Mouse (Mus musculus): ENCODE results near the gene Hbs1l. TPM values are rescaled to one million over a fixed set of nuclear protein-coding genes. Genes with fewer than 3 reads are reported as not detected.

Hbs1l gene
- polyA plus RNA-seq, 1 experiment, result 27.8 TPM

DNA sequence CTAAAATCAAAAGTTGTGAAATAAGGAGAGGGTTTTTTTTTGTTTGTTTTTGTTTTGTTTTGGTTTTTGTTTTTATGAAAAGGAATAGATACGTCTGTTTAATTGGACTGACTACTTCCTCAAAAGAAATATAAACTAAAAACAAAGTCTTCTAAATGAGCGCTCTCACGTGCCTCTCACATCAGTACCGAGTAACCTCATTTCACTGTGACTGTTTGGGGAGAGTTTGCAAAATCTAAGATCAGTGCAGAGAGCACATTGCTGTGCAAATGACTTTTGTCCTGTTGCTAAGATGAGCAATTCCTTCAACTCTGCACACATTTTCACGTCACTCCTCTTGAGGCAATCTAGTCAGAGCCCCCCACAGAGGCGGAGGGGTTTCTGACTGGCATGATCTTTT lies 24.0 kb upstream of the Hbs1l start:
- peaks cover 6% of the 10 kb centered on the region for H3K4me1 ChIP-seq (replicated peaks; ENCODE audit: control insufficient read depth, insufficient read depth, low read length)
- TF ChIP-seq POLR2A (IDR thresholded peaks at IDR 0.05; ENCODE audit: control insufficient read depth, extremely low read depth, insufficient read depth, low read length, poor library complexity) (no peak), CTCF (IDR thresholded peaks at IDR 0.05; ENCODE audit: borderline replicate concordance, control insufficient read depth, extremely low read depth, insufficient read depth, low read length, poor library complexity) (no peak)
- H3K4me3 ChIP-seq (ENCODE audit: control insufficient read depth, insufficient read depth, low read length), result no peak overlapping the region
- no peaks in the 10 kb centered on the region for H3K27me3 ChIP-seq (ENCODE audit: control insufficient read depth, insufficient read depth, low read length)
- no peaks in the 10 kb centered on the region for H3K36me3 ChIP-seq (ENCODE audit: control insufficient read depth, insufficient read depth, low read length)
- no peak overlapping the region for H3K27ac ChIP-seq (ENCODE audit: control insufficient read depth, insufficient read depth, low read length)
- no peak for DNase-seq
- WGBS, result 93% methylated on average over 6 of the region's 6 CpGs

- Histone ChIP-seq H3K4me1 (replicated peaks; ENCODE audit: control insufficient read depth, insufficient read depth, low read length) (no peaks in the 10 kb centered on the region), H3K36me3 (ENCODE audit: control insufficient read depth, insufficient read depth, low read length) (no peaks in the 10 kb centered on the region), H3K27me3 (ENCODE audit: control insufficient read depth, insufficient read depth, low read length) (no peaks in the 10 kb centered on the region), H3K4me3 (ENCODE audit: control insufficient read depth, insufficient read depth, low read length) (no peak overlapping the region), H3K27ac (ENCODE audit: control insufficient read depth, insufficient read depth, low read length) (no peak overlapping the region)
- no peak for TF ChIP-seq POLR2A (IDR thresholded peaks at IDR 0.05; ENCODE audit: control insufficient read depth, extremely low read depth, insufficient read depth, low read length, poor library complexity)
- no peak for DNase-seq
- WGBS, result 91% methylated on average over 10 of the region's 10 CpGs
These were observed 8.3 kb upstream of the Hbs1l start for GRCm38 (mm10) chr10:21287243-21288127.

DNA sequence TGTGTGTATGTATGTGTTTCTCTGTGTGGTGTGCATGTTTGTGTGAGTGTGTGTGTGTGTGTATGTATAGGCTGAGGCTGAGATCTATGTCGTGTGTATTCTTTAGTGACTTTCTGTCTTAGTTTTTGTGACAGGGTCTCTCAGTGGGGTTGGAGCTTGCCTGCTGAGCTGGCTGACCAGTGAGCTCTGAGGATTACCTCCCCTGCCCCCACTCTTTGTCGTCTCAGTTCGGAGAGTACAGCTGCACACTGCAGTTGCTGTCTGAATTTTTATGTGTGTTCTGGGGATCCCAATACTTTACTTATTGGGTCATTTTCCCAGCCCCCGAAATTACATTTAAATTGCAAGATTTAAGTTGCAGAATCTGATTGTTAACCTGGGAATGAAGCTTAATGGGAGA lies 4.6 kb upstream of the Hbs1l start:
- no peaks in the 10 kb centered on the region for H3K27me3 ChIP-seq (ENCODE audit: control insufficient read depth, insufficient read depth, low read length)
- WGBS, result 86% methylated on average over 4 of the region's 4 CpGs
- no peaks in the 10 kb centered on the region for H3K36me3 ChIP-seq (ENCODE audit: control insufficient read depth, insufficient read depth, low read length)
- H3K4me3 ChIP-seq (ENCODE audit: control insufficient read depth, insufficient read depth, low read length), result no peak overlapping the region
- no peak overlapping the region for H3K27ac ChIP-seq (ENCODE audit: control insufficient read depth, insufficient read depth, low read length)
- no peak for DNase-seq
- no peaks in the 10 kb centered on the region for H3K4me1 ChIP-seq (replicated peaks; ENCODE audit: control insufficient read depth, insufficient read depth, low read length)
- no peak for TF ChIP-seq CTCF (IDR thresholded peaks at IDR 0.05; ENCODE audit: borderline replicate concordance, control insufficient read depth, extremely low read depth, insufficient read depth, low read length, poor library complexity)
- TF ChIP-seq POLR2A (IDR thresholded peaks at IDR 0.05; ENCODE audit: control insufficient read depth, extremely low read depth, insufficient read depth, low read length, poor library complexity), result no peak

GRCm38 (mm10) chr10:21294217-21294616 lies 1.6 kb upstream of the Hbs1l start:
- DNase-seq, result no peak
- Histone ChIP-seq H3K27me3 (ENCODE audit: control insufficient read depth, insufficient read depth, low read length) (no peaks in the 10 kb centered on the region), H3K27ac (ENCODE audit: control insufficient read depth, insufficient read depth, low read length) (no peak overlapping the region), H3K36me3 (ENCODE audit: control insufficient read depth, insufficient read depth, low read length) (no peaks in the 10 kb centered on the region; the same call in 1 of the 2 replicates), H3K4me1 (replicated peaks; ENCODE audit: control insufficient read depth, insufficient read depth, low read length) (peaks cover 4% of the 10 kb centered on the region), H3K4me3 (ENCODE audit: control insufficient read depth, insufficient read depth, low read length) (no peak overlapping the region)
- TF ChIP-seq POLR2A (IDR thresholded peaks at IDR 0.05; ENCODE audit: control insufficient read depth, extremely low read depth, insufficient read depth, low read length, poor library complexity) (no peak), CTCF (IDR thresholded peaks at IDR 0.05; ENCODE audit: borderline replicate concordance, control insufficient read depth, extremely low read depth, insufficient read depth, low read length, poor library complexity) (no peak)
- WGBS, result 99% methylated on average over 2 of the region's 2 CpGs

DNA sequence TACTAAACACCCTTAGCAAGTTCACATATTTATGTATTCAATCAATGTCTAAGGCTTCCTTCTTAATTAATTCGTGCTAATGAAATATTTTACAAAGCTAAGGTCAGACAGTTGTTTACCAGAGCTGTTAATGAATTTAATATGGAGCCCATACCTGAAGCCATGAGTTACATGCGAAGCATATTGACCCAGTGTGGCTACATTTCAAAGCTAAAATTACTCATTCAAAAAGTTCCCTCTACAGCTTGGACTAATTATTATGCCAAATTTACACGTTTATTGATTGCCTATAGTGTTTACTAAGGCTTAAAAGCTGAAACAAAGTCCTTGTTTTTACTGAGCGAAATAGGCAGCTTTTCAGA lies 401 bp upstream of the Hbs1l start:
- Histone ChIP-seq H3K4me1 (replicated peaks; ENCODE audit: control insufficient read depth, insufficient read depth, low read length) (peaks cover 4% of the 10 kb centered on the region), H3K4me3 (ENCODE audit: control insufficient read depth, insufficient read depth, low read length) (no peak overlapping the region), H3K36me3 (ENCODE audit: control insufficient read depth, insufficient read depth, low read length) (peaks cover 9% of the 10 kb centered on the region; the same call in 1 of the 2 replicates), H3K27me3 (ENCODE audit: control insufficient read depth, insufficient read depth, low read length) (no peaks in the 10 kb centered on the region), H3K27ac (ENCODE audit: control insufficient read depth, insufficient read depth, low read length) (no peak overlapping the region)
- TF ChIP-seq CTCF (IDR thresholded peaks at IDR 0.05; ENCODE audit: borderline replicate concordance, control insufficient read depth, extremely low read depth, insufficient read depth, low read length, poor library complexity) (no peak), POLR2A (IDR thresholded peaks at IDR 0.05; ENCODE audit: control insufficient read depth, extremely low read depth, insufficient read depth, low read length, poor library complexity) (no peak)
- 55% methylated on average over 4 of the region's 4 CpGs for WGBS
- DNase-seq, result no peak

- no peak for DNase-seq
- H3K27ac ChIP-seq (ENCODE audit: control insufficient read depth, insufficient read depth, low read length), result no peak overlapping the region
- H3K4me1 ChIP-seq (replicated peaks; ENCODE audit: control insufficient read depth, insufficient read depth, low read length), result peaks cover 7% of the 10 kb centered on the region
- H3K36me3 ChIP-seq (ENCODE audit: control insufficient read depth, insufficient read depth, low read length), result peaks cover 30% of the 10 kb centered on the region
- H3K27me3 ChIP-seq (ENCODE audit: control insufficient read depth, insufficient read depth, low read length), result no peaks in the 10 kb centered on the region
- TF ChIP-seq POLR2A (IDR thresholded peaks at IDR 0.05; ENCODE audit: control insufficient read depth, extremely low read depth, insufficient read depth, low read length, poor library complexity) (no peak), CTCF (IDR thresholded peaks at IDR 0.05; ENCODE audit: borderline replicate concordance, control insufficient read depth, extremely low read depth, insufficient read depth, low read length, poor library complexity) (no peak)
- 84% methylated on average over 2 of the region's 2 CpGs for WGBS
- H3K4me3 ChIP-seq (ENCODE audit: control insufficient read depth, insufficient read depth, low read length), result no peak overlapping the region
These were observed 3.2 kb downstream of the Hbs1l start for GRCm38 (mm10) chr10:21298972-21299371.

Measured in thymus, adult 2 months (tissue).